Mouse (Mus musculus): Measurements from ENCODE around the gene Ptprr. TPM values are rescaled to one million over a fixed set of nuclear protein-coding genes. Genes with fewer than 3 reads are reported as not detected.

Gene Ptprr
- polyA plus RNA-seq (2016; fragmentation: Nextera tagmentation; extraction: Ambion mirVana): 18.0 and 29.9 TPM in 2 replicates

- no peak within 1 kb of the TSS; the same call in 1 of the 2 replicates for H3K27ac ChIP-seq
These were observed at the start of gene Ptprr for GRCm38 (mm10) chr10:116017845-116018479. Gene Ptprr (plus strand): TSS chr10:116018213.

GRCm38 (mm10) chr10:115976345-115976744 lies 41.7 kb upstream of the Ptprr start:
- Histone ChIP-seq H3K9ac (no peak overlapping the region), H3K9me3 (no peaks in the 10 kb centered on the region), H3K4me3 (no peak overlapping the region), H3K4me2 (replicated peaks) (no peak overlapping the region), H3K27ac (no peak overlapping the region), H3K36me3 (no peaks in the 10 kb centered on the region), H3K4me1 (no peaks in the 10 kb centered on the region), H3K27me3 (replicated peaks) (no peaks in the 10 kb centered on the region)
- no peak for ATAC-seq (ENCODE audit: low FRiP score, low read depth)
- WGBS: 88% methylated on average over 7 of the region's 7 CpGs

More at GRCm38 (mm10) chr10:116017845-116018479, at the start of gene Ptprr:
- peak; percentile 97 for ATAC-seq (ENCODE audit: low FRiP score, low read depth)
- Histone ChIP-seq H3K36me3 (no peaks in the 10 kb centered on the region), H3K4me3 (peak within 1 kb of the TSS; percentile 44), H3K9ac (peak within 1 kb of the TSS; percentile 60), H3K27me3 (replicated peaks) (no peaks in the 10 kb centered on the region), H3K4me1 (peaks cover 13% of the 10 kb centered on the region), H3K9me3 (no peaks in the 10 kb centered on the region), H3K4me2 (replicated peaks) (peak within 1 kb of the TSS; percentile 79)
- WGBS: under 1% methylated on average over 19 of the region's 19 CpGs

GRCm38 (mm10) chr10:115978992-115979391 lies 39.0 kb upstream of the Ptprr start:
- WGBS: 79% methylated on average over 7 of the region's 7 CpGs

GRCm38 (mm10) chr10:115980018-115980417 lies 38.0 kb upstream of the Ptprr start:
- H3K4me3 ChIP-seq: no peak overlapping the region
- WGBS: 88% methylated on average over 2 of the region's 2 CpGs
- no peaks in the 10 kb centered on the region for H3K9me3 ChIP-seq
- no peaks in the 10 kb centered on the region for H3K27me3 ChIP-seq (replicated peaks)
- no peaks in the 10 kb centered on the region for H3K4me1 ChIP-seq
- no peaks in the 10 kb centered on the region for H3K36me3 ChIP-seq
- H3K4me2 ChIP-seq (replicated peaks): no peak overlapping the region
- H3K9ac ChIP-seq: no peak overlapping the region
- ATAC-seq (ENCODE audit: low FRiP score, low read depth): no peak
- H3K27ac ChIP-seq: no peak overlapping the region

More at GRCm38 (mm10) chr10:115978992-115979391, 39.0 kb upstream of the Ptprr start:
- H3K4me1 ChIP-seq: no peaks in the 10 kb centered on the region
- no peak for ATAC-seq (ENCODE audit: low FRiP score, low read depth)
- no peak overlapping the region for H3K27ac ChIP-seq
- no peak overlapping the region for H3K4me3 ChIP-seq
- H3K9ac ChIP-seq: no peak overlapping the region
- H3K4me2 ChIP-seq (replicated peaks): no peak overlapping the region
- no peaks in the 10 kb centered on the region for H3K9me3 ChIP-seq
- H3K27me3 ChIP-seq (replicated peaks): no peaks in the 10 kb centered on the region
- H3K36me3 ChIP-seq: no peaks in the 10 kb centered on the region

GRCm38 (mm10) chr10:115984308-115984707 lies 33.7 kb upstream of the Ptprr start:
- WGBS: 69% methylated on average over 6 of the region's 6 CpGs
- Histone ChIP-seq H3K4me1 (no peaks in the 10 kb centered on the region), H3K4me2 (replicated peaks) (no peak overlapping the region), H3K9ac (no peak overlapping the region), H3K9me3 (no peaks in the 10 kb centered on the region), H3K27me3 (replicated peaks) (no peaks in the 10 kb centered on the region), H3K36me3 (no peaks in the 10 kb centered on the region), H3K27ac (no peak overlapping the region), H3K4me3 (no peak overlapping the region)
- ATAC-seq (ENCODE audit: low FRiP score, low read depth): no peak

GRCm38 (mm10) chr10:116001838-116002237 lies 16.2 kb upstream of the Ptprr start:
- H3K9ac ChIP-seq: no peak overlapping the region
- ATAC-seq (ENCODE audit: low FRiP score, low read depth): no peak

GRCm38 (mm10) chr10:116006675-116007074 lies 11.3 kb upstream of the Ptprr start:
- whole genome bisulfite sequencing: 52% methylated on average over 6 of the region's 6 CpGs
- ATAC-seq (ENCODE audit: low FRiP score, low read depth): no peak

More at GRCm38 (mm10) chr10:116001838-116002237, 16.2 kb upstream of the Ptprr start:
- 65% methylated on average over 8 of the region's 8 CpGs for WGBS
- Histone ChIP-seq H3K27me3 (replicated peaks) (no peaks in the 10 kb centered on the region), H3K27ac (no peak overlapping the region), H3K4me3 (no peak overlapping the region), H3K9me3 (no peaks in the 10 kb centered on the region), H3K36me3 (no peaks in the 10 kb centered on the region), H3K4me1 (no peaks in the 10 kb centered on the region), H3K4me2 (replicated peaks) (no peak overlapping the region)

GRCm38 (mm10) chr10:116018480-116018891 lies 473 bp downstream of the Ptprr start:
- no peaks in the 10 kb centered on the region for H3K9me3 ChIP-seq
- H3K4me3 ChIP-seq: peak overlapping the region; percentile 44
- H3K4me1 ChIP-seq: peaks cover 13% of the 10 kb centered on the region
- H3K9ac ChIP-seq: peak overlapping the region; percentile 60
- no peak overlapping the region; the same call in 1 of the 2 replicates for H3K27ac ChIP-seq
- WGBS: 1% methylated on average over 17 of the region's 17 CpGs
- H3K27me3 ChIP-seq (replicated peaks): no peaks in the 10 kb centered on the region
- peak; percentile 79 for ATAC-seq (ENCODE audit: low FRiP score, low read depth)
- H3K36me3 ChIP-seq: no peaks in the 10 kb centered on the region
- peak overlapping the region; percentile 79 for H3K4me2 ChIP-seq (replicated peaks)

More at GRCm38 (mm10) chr10:116006675-116007074, 11.3 kb upstream of the Ptprr start:
- H3K4me1 ChIP-seq: no peaks in the 10 kb centered on the region
- no peak overlapping the region for H3K4me2 ChIP-seq (replicated peaks)
- H3K27me3 ChIP-seq (replicated peaks): no peaks in the 10 kb centered on the region
- no peaks in the 10 kb centered on the region for H3K9me3 ChIP-seq
- H3K4me3 ChIP-seq: no peak overlapping the region
- no peak overlapping the region for H3K27ac ChIP-seq
- H3K9ac ChIP-seq: no peak overlapping the region
- no peaks in the 10 kb centered on the region for H3K36me3 ChIP-seq

- H3K27ac ChIP-seq: no peak overlapping the region
- no peaks in the 10 kb centered on the region for H3K27me3 ChIP-seq (replicated peaks)
- peak overlapping the region; percentile 60 for H3K9ac ChIP-seq
- peaks cover 13% of the 10 kb centered on the region for H3K4me1 ChIP-seq
- ATAC-seq (ENCODE audit: low FRiP score, low read depth): peak; percentile 10; the same call in 1 of the 2 replicates
- peak overlapping the region; percentile 44 for H3K4me3 ChIP-seq
- H3K36me3 ChIP-seq: no peaks in the 10 kb centered on the region
- H3K9me3 ChIP-seq: no peaks in the 10 kb centered on the region
- 8% methylated on average over 20 of the region's 20 CpGs for WGBS
- H3K4me2 ChIP-seq (replicated peaks): peak overlapping the region; percentile 79
These were observed 1.3 kb downstream of the Ptprr start for GRCm38 (mm10) chr10:116019086-116019860.

- no peak for ATAC-seq (ENCODE audit: low FRiP score, low read depth)
- no peak overlapping the region for H3K27ac ChIP-seq
- no peaks in the 10 kb centered on the region for H3K27me3 ChIP-seq (replicated peaks)
- peaks cover 13% of the 10 kb centered on the region for H3K4me1 ChIP-seq
- H3K9me3 ChIP-seq: no peaks in the 10 kb centered on the region
- WGBS: 68% methylated on average over 3 of the region's 3 CpGs
- H3K36me3 ChIP-seq: no peaks in the 10 kb centered on the region
- no peak overlapping the region for H3K9ac ChIP-seq
- no peak overlapping the region for H3K4me2 ChIP-seq (replicated peaks)
- H3K4me3 ChIP-seq: no peak overlapping the region
These were observed 3.1 kb downstream of the Ptprr start for GRCm38 (mm10) chr10:116021081-116021480.

GRCm38 (mm10) chr10:116038150-116038549 lies 20.1 kb downstream of the Ptprr start:
- Histone ChIP-seq H3K4me3 (no peak overlapping the region), H3K27me3 (replicated peaks) (no peaks in the 10 kb centered on the region), H3K9ac (no peak overlapping the region), H3K36me3 (no peaks in the 10 kb centered on the region), H3K9me3 (peaks cover 4% of the 10 kb centered on the region; the same call in 1 of the 2 replicates), H3K4me1 (no peaks in the 10 kb centered on the region), H3K4me2 (replicated peaks) (no peak overlapping the region), H3K27ac (no peak overlapping the region)
- no peak for ATAC-seq (ENCODE audit: low FRiP score, low read depth)
- 76% methylated on average over 1 of the region's 1 CpGs for WGBS

GRCm38 (mm10) chr10:116075954-116076353 lies 57.9 kb downstream of the Ptprr start:
- WGBS: 89% methylated on average over 5 of the region's 5 CpGs
- no peak overlapping the region for H3K27ac ChIP-seq
- ATAC-seq (ENCODE audit: low FRiP score, low read depth): no peak
- no peaks in the 10 kb centered on the region for H3K9me3 ChIP-seq
- no peaks in the 10 kb centered on the region for H3K27me3 ChIP-seq (replicated peaks)
- no peak overlapping the region for H3K4me3 ChIP-seq
- H3K4me2 ChIP-seq (replicated peaks): no peak overlapping the region
- H3K9ac ChIP-seq: no peak overlapping the region
- no peaks in the 10 kb centered on the region for H3K36me3 ChIP-seq
- H3K4me1 ChIP-seq: no peaks in the 10 kb centered on the region

All from neural tube, embryonic 12.5 days (tissue).